Mouse (Mus musculus): Measurements from ENCODE around the gene Ctss.
"Not testable (repeated sequence)": the region's sequence is repeated elsewhere in the genome, so short reads cannot be mapped to it uniquely, and the experiment has no call there.

Ctss gene

GRCm38 (mm10) chr3:95533364-95533763 is 6.8 kb downstream of the Ctss start:
- DNase-seq (ENCODE audit: inconsistent age in 2 of 2, low spot score in 1 of 2): no peak

GRCm38 (mm10) chr3:95534927-95535326 is 8.3 kb downstream of the Ctss start:
- DNase-seq (ENCODE audit: inconsistent age in 2 of 2, low spot score in 1 of 2): no peak

DNA sequence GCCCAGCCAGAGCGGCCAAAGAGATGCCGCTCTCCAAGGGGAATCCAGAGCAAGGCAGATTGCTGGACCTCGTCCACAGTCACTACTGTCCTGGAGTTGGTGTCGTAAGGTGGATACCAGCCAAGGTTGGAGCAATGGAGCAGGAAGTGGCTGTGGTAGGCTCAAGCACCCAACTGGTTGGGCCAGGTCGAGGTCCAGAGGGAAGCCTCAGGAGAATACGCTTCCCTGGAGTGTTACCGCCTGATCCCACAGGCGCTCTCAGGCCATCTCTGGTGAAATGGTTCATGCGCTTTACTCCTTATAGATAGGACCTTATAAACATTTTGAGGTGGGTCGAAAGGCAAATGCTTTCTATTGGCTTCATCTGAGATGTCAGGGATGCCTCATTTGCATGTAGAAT is 12.3 kb downstream of the Ctss start:
- DNase-seq (ENCODE audit: inconsistent age in 2 of 2, low spot score in 1 of 2): no peak

DNA sequence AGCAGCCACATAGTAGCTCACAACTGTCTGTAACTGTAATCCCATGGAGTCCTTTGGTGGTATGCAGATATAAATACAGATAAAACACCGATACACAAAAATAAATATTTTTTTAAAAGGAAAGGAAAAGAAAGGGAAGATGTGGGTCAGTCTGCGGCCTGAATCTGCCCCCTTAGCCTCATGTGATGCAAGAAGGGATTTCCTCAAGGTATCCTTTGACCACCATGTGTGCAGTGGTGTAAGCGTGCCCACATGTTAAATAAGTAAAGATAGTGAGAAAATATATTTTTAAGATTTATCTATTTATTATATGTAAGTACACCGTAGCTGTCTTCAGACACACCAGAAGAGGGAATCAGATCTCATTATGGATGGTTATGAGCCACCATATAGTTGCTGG is 13.3 kb downstream of the Ctss start:
- no peak for DNase-seq (ENCODE audit: inconsistent age in 2 of 2, low spot score in 1 of 2)

DNA sequence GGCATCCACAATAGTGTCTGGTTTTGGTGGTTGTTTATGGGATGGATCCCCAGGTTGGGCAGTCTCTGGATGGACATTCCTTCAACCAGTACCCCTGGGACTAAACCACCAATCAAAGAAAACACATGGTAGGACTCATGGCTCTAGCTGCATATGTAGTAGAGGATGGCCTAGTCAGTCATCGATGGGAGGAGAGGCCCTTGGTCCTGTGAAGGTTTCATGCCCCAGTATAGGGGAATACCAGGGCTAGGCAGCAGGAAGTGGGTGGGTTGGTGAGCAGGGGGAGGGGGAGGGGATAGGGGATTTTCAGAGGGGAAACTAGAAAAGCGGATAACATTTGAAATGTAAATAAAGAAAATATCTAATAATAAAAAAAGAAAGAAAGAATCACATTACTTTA is 14.6 kb downstream of the Ctss start:
- DNase-seq (ENCODE audit: inconsistent age in 2 of 2, low spot score in 1 of 2): not testable (repeated sequence)

GRCm38 (mm10) chr3:95542171-95542570 is 15.6 kb downstream of the Ctss start:
- no peak for DNase-seq (ENCODE audit: inconsistent age in 2 of 2, low spot score in 1 of 2)

- DNase-seq (ENCODE audit: inconsistent age in 2 of 2, low spot score in 1 of 2): no peak
Measured at GRCm38 (mm10) chr3:95542981-95543380, 16.4 kb downstream of the Ctss start.

DNA sequence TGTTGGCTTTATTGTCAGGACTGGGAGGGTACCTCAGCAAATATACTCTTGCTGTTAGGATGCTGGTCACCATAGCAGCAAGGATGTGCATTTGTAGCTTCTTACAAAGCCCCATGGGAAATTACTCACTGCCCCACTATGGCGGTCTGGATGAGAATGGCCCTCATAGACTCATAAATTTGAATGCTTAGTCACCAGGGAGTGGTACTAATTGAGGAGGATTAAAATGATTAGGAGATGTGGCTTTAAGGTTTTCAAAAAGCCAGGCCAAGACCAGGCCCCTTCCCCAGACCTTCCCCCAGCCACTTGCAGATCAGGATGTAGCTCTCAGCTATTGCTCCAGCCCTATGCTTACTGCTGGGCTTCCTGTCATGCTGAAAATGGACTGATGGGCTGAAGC is 23.6 kb downstream of the Ctss start:
- DNase-seq (ENCODE audit: inconsistent age in 2 of 2, low spot score in 1 of 2): no peak

DNA sequence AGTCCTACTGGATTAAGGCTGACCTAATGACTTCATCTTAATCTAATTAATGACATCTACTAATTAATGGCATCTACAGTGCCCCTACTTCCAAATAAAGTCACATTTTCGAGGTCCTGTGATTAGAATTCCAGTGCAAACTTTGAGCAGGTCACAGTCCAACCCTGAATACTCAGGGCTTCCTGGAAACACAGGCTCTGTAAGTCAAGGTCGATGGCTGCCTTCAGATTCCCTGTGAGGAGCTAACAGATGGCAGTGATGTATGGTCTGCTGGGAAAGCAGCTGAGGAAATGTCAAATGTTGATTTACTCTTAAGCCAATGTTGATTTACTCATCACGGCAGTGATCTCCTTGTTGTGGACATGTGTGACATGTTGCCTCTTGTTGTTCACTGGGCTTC is 27.4 kb downstream of the Ctss start:
- peak; percentile 36 to 85 for DNase-seq (ENCODE audit: inconsistent age in 2 of 2, low spot score in 1 of 2)

DNA sequence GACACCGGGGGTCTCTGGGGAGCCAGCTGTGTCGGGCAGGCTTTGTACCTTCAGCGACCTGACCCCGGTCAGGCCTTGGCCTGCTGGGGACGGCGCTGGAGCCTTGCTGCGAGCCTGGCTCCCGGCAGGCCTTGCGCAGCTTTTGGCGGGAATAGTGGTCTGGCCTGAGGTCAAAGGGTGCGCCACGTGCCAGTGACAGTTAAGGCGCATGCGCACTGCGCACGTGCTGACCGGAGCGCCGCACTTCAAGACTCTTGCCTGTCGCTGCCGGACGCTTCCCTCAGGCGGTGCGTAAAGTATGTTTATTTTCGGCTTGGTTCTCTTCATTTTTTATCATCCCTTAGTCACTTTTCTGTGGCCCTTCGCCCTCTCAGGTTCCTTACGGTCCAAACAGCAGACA is 32.9 kb downstream of the Ctss start, which contains the start of gene Hormad1:
Gene Hormad1, plus strand, starts transcription at position 241 of the 400 bp plus-strand sequence.
- DNase-seq (ENCODE audit: inconsistent age in 2 of 2, low spot score in 1 of 2): no peak

DNA sequence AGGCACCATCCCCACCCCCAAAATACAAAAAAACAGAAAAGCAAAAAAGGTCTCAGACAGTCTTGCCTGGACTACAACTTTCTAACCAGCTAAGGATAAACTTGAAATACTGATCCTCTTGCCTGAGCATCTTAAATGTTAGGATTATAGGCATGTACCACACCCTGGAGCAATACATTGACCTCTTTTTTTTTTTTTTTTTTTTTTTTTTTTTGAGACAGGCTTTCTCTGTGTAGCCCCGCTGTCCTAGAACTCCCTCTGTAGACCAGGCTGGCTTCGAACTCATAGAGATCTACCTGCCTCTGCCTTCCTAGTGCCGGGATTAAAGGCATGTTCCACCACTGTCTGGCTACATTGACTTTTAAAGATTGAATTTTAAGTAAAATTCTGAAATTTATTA is 34.2 kb downstream of the Ctss start:
- no peak for DNase-seq (ENCODE audit: inconsistent age in 2 of 2, low spot score in 1 of 2)

DNA sequence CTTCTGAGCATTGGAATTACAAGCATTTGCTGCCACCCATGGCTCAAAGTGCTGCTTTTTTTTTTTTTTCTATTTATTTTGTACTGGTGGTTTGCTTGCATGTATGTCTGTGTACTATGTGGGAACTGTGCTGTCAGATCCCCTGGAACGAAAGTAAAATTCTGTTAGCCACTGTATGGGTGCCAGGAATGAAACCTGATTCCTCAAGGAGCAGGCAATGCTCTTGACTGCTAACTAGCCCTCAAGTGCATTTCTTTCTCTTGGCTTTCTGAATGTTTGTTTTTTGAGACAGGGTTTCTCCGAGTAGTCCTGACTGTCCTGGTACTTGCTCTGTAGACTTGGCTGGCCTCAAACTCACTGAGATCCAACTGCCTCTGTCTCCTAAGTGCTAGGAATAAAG is 35.2 kb downstream of the Ctss start:
- no peak for DNase-seq (ENCODE audit: inconsistent age in 2 of 2, low spot score in 1 of 2)

- no peak for DNase-seq (ENCODE audit: inconsistent age in 2 of 2, low spot score in 1 of 2)
Measured at GRCm38 (mm10) chr3:95569585-95569984, 43.0 kb downstream of the Ctss start.

- DNase-seq (ENCODE audit: inconsistent age in 2 of 2, low spot score in 1 of 2): no peak
Measured at GRCm38 (mm10) chr3:95587754-95588603, 61.4 kb downstream of the Ctss start.

GRCm38 (mm10) chr3:95588604-95589086 is 62.1 kb downstream of the Ctss start, which contains the start of gene Golph3l:
TSS of gene Golph3l (plus strand) at chr3:95588934.
- DNase-seq (ENCODE audit: inconsistent age in 2 of 2, low spot score in 1 of 2): peak; percentile 96 to 98

DNA sequence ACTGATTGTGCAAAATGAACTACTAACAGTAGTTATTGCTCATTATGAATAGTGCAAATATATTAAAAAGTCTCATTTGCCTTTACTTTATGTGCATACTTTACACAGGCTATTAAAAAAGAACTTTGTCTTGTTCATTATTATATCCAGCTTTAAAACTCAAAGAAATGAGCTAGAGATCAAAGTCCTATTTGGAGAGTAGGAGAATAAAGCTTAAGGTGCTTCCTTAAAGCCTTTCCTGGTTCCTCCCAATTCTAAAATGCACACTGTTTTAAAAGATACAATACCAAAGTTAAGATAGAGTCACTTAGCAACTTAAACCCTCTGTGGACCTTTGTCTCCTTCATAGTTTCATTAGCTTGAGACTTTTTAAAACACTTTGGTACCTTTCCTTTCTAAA is 72.1 kb downstream of the Ctss start:
- no peak for DNase-seq (ENCODE audit: inconsistent age in 2 of 2, low spot score in 1 of 2)

DNA sequence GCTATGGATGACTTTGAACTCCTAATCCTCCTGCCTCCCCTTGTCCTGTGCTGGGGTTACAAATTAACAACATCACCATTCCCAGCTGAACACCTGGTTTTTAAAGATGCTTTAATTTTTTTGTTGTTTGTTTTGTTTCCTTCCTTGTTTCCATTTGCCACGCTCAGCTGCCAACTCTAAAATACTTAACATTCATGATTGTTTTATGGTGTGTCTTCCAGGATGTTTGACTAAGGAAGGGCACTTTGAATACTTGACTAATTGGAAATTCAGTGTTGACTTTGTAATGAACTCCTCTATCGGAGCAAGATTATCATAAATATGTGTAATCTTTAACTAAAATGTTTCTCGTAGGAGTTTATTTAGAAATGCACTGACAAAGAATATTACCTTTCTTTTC is 74.7 kb downstream of the Ctss start:
- DNase-seq (ENCODE audit: inconsistent age in 2 of 2, low spot score in 1 of 2): no peak
